Mouse (Mus musculus) intestine, embryonic 16.5 days (tissue): ENCODE data around the gene Vps13d. TPM values are rescaled to one million over a fixed set of nuclear protein-coding genes. Genes with fewer than 3 reads are reported as not detected.
"Not testable (repeated sequence)": the region's sequence is repeated elsewhere in the genome, so short reads cannot be mapped to it uniquely, and the experiment has no call there.

Experiments used
- ATAC-seq: fragments of 200-750 bp; cut with Nextera tagmentation; 2 replicates; pipeline ENCODE4 v1.8.0; 2017; ENCODE audit warnings: moderate TSS enrichment, moderate library complexity
- H3K27ac ChIP-seq: fragments of 300-500 bp; sonication (generic); 2 replicates; pipeline ENCODE4 v1.5.1; 2014; ENCODE audit warnings: mild to moderate bottlenecking, low read length
- H3K27me3 ChIP-seq: fragments of 300-500 bp; sonication (generic); replicated peaks from 2 replicates; pipeline ENCODE4 v1.6.1; 2014; ENCODE audit warnings: low read length, control low read depth, mixed read lengths; ENCODE audit not compliant: control insufficient read depth, insufficient read depth
- H3K36me3 ChIP-seq: fragments of 300-500 bp; sonication (generic); 2 replicates; pipeline ENCODE4 v1.6.1; 2014; ENCODE audit warnings: low read length, control low read depth; ENCODE audit not compliant: control insufficient read depth, insufficient read depth
- H3K4me1 ChIP-seq: fragments of 300-500 bp; sonication (generic); 2 replicates; pipeline ENCODE4 v1.6.1; 2014; ENCODE audit warnings: low read length, control low read depth, mixed read lengths; ENCODE audit not compliant: control insufficient read depth, insufficient read depth
- H3K4me2 ChIP-seq: fragments of 300-500 bp; sonication (generic); 2 replicates; pipeline ENCODE4 v1.6.1; 2014; ENCODE audit warnings: low read depth, low read length, control low read depth
- H3K4me3 ChIP-seq: fragments of 300-500 bp; sonication (generic); 2 replicates; pipeline ENCODE4 v1.5.1; 2014; ENCODE audit warnings: mild to moderate bottlenecking, low read length
- H3K9ac ChIP-seq: fragments of 300-500 bp; sonication (generic); 2 replicates; pipeline ENCODE4 v1.6.1; 2014; ENCODE audit warnings: low read depth, low read length
- H3K9me3 ChIP-seq: fragments of 300-500 bp; sonication (generic); 2 replicates; pipeline ENCODE4 v1.6.1; 2016; ENCODE audit warnings: low read length, control low read depth; ENCODE audit not compliant: control insufficient read depth
- WGBS: fragments of 180-500 bp; shearing (Covaris S2); extraction: QIAGEN DNeasy Blood & Tissue Kit; methylation state at CpG from one replicate; pipeline ENCODE4 v1.1.7; 2014; 5-methylcytosine and 5-hydroxymethylcytosine counted together
- polyA plus RNA-seq: library from polyadenylated mRNA; unstranded; fragments of >200 nt; fragmentation: Nextera tagmentation; extraction: Ambion mirVana; gene quantifications from 2 replicates; pipeline ENCODE4 v1.2.1, GENCODE M21; 2015

The Vps13d gene
- polyA plus RNA-seq, 1 experiment from 2014 or later: 11.4 TPM

DNA sequence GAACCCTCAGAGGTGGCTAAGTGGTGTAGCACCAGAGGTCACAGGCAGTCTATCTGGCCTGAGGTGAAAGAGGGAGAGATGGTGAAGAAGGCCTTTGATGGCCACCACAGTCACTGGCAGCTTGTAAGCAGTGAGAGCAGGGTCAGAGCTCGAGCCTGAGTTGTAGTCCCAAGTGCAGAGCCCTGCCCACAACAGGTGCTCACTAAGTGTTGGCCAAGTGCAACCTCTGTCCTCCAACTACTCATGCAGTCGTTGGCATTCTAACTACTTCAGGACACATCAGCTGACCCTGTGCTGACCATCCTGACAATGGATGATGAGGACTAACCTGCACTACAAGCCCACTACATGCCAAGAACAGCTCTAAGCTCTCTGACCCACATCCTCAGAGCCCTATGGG is 7.2 kb downstream of the Vps13d start:
- H3K36me3 ChIP-seq: peaks cover 16% of the 10 kb centered on the region
- no peaks in the 10 kb centered on the region for H3K9me3 ChIP-seq
- no peak overlapping the region for H3K9ac ChIP-seq
- H3K4me2 ChIP-seq: no peak overlapping the region
- no peak for ATAC-seq
- no peaks in the 10 kb centered on the region for H3K27me3 ChIP-seq
- no peak overlapping the region for H3K4me3 ChIP-seq
- no peak overlapping the region for H3K27ac ChIP-seq
- 76% methylated on average over 2 of the region's 2 CpGs for WGBS
- H3K4me1 ChIP-seq: peaks cover 6% of the 10 kb centered on the region

DNA sequence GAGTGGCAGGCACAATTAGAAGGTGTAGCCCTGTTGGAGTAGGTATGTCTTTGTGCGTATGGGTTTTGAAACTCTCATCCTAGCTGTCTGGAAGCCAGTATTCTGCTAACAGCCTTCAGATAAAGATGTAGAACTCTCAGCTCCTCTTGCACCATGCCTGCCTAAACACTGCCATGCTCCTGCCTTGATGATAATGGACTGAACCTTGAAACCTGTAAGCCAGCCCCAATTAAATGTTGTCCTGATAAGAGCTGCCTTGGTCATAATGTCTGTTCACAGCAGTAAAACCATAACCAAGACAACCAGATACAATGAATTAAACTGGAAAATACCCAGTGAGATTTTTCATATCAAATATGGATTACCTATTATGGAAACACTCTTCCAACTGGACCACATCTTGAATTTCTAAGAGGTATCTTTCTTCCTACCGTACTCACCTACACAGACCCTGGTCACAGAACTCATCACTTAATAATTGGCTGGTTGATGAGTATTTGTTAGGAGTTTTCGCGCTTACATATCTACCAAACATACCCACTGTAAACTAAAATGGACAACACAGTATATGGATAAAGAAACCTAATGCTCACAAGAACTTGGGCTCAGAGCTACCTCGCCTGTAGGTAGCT is 15.8 kb downstream of the Vps13d start:
- WGBS: 89% methylated on average over 5 of the region's 5 CpGs
- Histone ChIP-seq H3K4me1 (no peaks in the 10 kb centered on the region), H3K36me3 (peaks cover 11% of the 10 kb centered on the region), H3K4me2 (no peak overlapping the region), H3K9ac (no peak overlapping the region), H3K27me3 (no peaks in the 10 kb centered on the region), H3K27ac (no peak overlapping the region), H3K4me3 (no peak overlapping the region), H3K9me3 (no peaks in the 10 kb centered on the region)
- peak; percentile 91 for ATAC-seq

DNA sequence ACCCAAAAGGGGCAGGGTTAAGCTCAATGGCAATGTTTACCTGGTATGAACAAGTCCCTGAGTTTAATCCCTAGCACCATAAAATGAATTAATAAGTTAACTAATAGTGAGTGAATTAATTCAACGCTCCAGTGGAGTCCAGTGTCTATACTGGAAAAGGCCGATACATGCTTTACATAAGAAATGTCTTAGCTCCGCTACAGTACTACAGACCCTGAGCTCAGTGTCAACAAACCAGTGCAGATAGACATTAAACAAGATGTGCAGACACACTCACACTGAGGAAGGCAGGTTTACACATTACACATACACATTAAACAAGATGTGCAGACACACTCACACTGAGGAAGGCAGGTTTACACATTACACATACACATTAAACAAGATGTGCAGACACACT is 29.3 kb downstream of the Vps13d start:
- H3K9me3 ChIP-seq, H3K4me1 ChIP-seq, H3K4me2 ChIP-seq, H3K4me3 ChIP-seq, ATAC-seq, H3K27me3 ChIP-seq, H3K9ac ChIP-seq, H3K27ac ChIP-seq: not testable (repeated sequence)
- 69% methylated on average over 3 of the region's 3 CpGs for WGBS
- H3K36me3 ChIP-seq: peaks cover 25% of the 10 kb centered on the region

DNA sequence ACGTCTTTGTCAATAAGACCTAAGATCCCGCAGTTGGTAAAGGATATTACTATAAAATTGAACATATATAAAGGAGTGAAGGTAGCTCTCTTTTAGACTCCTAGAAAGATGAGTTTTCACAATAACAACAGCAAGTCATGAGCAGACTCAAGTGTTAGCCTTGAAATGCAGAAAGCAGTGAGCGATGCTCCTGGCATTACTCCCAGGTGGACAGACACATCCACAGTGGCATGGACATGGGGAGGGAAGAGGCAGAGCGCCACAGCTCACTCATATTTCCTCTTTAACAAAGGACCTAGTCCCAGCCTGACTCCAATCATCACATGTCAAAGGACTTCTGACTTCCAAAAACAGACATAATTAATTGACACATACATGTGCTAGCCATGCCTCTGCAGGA is 30.7 kb downstream of the Vps13d start:
- Histone ChIP-seq H3K9me3 (no peaks in the 10 kb centered on the region), H3K9ac (no peak overlapping the region), H3K4me1 (no peaks in the 10 kb centered on the region), H3K27me3 (no peaks in the 10 kb centered on the region), H3K36me3 (peaks cover 26% of the 10 kb centered on the region), H3K4me3 (no peak overlapping the region), H3K4me2 (no peak overlapping the region), H3K27ac (no peak overlapping the region)
- WGBS: 100% methylated on average over 4 of the region's 4 CpGs
- no peak for ATAC-seq

DNA sequence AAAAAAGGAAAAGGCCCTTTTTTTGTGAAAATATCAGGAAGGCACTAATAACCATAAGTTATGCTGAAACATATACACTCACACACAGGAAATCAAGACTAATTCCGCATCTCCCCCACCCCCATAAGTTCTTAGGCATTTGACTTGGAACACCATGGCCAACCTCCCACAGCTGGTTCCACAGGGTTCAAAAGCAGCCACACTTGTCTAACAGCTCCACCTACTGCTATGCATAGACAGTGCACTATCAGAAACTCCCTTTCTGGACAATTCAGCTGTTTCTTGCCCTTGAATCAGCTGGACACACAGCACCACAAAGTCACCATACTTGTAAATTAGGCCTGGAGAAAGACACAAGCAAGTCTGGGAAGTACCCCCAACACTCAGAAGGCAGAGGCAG is 33.6 kb downstream of the Vps13d start:
- peaks cover 24% of the 10 kb centered on the region; the same call in 1 of the 2 replicates for H3K36me3 ChIP-seq
- H3K4me2 ChIP-seq: no peak overlapping the region
- no peak for ATAC-seq
- no peaks in the 10 kb centered on the region for H3K9me3 ChIP-seq
- no peak overlapping the region for H3K27ac ChIP-seq
- H3K9ac ChIP-seq: no peak overlapping the region
- no peaks in the 10 kb centered on the region for H3K27me3 ChIP-seq
- H3K4me1 ChIP-seq: no peaks in the 10 kb centered on the region
- 50% methylated on average over 1 of the region's 1 CpGs for WGBS
- no peak overlapping the region for H3K4me3 ChIP-seq

DNA sequence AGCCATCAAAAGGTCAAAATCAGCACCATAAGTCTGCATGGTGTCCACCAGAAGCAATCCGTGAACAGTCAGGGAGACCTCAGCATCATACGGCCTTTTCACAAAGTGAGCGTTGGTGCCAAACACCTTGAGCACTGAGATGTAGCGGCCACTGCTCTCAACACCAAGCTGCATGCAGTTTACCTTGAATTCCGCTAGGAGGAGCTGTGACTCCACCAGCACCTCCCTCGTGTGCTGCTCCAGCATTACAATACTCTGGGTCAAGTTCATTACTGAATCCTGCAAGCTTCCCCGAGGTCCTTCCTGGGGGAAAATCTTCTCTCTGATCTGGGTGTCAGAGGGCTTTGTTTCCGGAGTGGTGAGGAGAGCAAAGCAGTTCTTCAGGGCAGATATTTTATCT is 38.8 kb downstream of the Vps13d start:
- no peaks in the 10 kb centered on the region for H3K27me3 ChIP-seq
- ATAC-seq: peak; percentile 79
- no peaks in the 10 kb centered on the region for H3K4me1 ChIP-seq
- no peak overlapping the region for H3K4me3 ChIP-seq
- peaks cover 30% of the 10 kb centered on the region for H3K36me3 ChIP-seq
- H3K9ac ChIP-seq: no peak overlapping the region
- WGBS: 47% methylated on average over 8 of the region's 8 CpGs
- H3K9me3 ChIP-seq: no peaks in the 10 kb centered on the region
- H3K27ac ChIP-seq: no peak overlapping the region
- no peak overlapping the region for H3K4me2 ChIP-seq

DNA sequence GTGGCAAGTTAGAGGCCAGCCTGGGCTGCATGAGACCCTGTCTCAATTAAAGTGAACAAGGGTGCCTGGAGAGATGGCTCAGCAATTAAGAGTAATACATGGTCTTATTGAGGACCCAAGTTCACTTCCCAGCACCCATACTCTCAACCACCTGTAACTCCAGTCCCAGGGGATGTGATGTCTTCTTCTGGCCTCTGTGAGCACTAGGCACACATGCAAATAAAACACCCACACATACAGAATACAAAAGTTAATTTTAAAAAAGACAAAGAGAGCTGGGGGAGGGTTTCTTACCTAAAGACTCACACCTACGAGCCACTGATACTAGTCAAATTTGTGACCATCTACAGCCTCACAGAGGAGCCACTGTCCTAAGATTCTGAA is 43.7 kb downstream of the Vps13d start:
- Histone ChIP-seq H3K27ac (no peak overlapping the region), H3K9me3 (no peaks in the 10 kb centered on the region)

DNA sequence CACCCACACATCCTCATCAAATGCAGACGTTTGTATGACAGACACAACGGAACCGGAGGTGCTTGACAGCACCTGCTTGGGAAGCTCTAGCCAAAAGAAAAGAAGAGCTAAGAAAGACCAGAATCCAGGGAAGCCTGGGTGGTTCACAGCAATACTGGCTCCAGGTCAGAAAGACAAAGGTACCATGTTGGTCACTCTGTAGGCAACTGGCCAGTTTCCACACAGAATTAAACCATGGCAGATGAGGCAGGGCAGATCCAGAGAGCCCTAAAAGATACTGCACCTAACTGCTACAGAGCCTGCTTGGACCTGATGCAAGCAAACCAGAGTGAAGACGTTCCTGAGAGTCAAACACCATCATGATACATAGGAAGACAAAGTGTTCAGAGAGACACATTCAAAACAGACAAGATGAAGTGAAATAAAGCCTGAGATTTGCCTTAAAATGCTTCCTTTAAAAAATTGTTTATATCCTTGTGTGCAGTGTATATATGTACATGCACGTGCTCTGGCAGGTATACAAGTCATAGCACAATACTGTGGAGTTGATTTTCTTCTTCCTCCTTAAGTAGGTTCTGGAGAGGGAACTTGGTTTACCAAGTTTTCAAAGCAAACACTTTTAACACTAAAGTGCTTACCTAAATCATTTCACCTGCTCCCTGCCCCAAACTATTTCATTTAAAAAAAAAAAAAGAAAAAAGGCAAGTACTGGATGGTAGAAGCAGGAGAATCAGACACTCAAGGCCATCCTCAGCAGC is 44.3 kb downstream of the Vps13d start:
- no peaks in the 10 kb centered on the region for H3K27me3 ChIP-seq
- 71% methylated on average over 5 of the region's 5 CpGs for WGBS
- no peak overlapping the region for H3K9ac ChIP-seq
- H3K4me3 ChIP-seq: no peak overlapping the region
- peaks cover 16% of the 10 kb centered on the region for H3K36me3 ChIP-seq
- no peak overlapping the region for H3K27ac ChIP-seq
- 0 out of 2 replicates have a peak, but pooled peaks cover 3% of the 10 kb centered on the region for H3K4me1 ChIP-seq
- no peak for ATAC-seq
- no peak overlapping the region for H3K4me2 ChIP-seq
- H3K9me3 ChIP-seq: no peaks in the 10 kb centered on the region

More for the DNA sequence above, 43.7 kb downstream of the Vps13d start:
- H3K4me1 ChIP-seq: 0 out of 2 replicates have a peak, but pooled peaks cover 3% of the 10 kb centered on the region
- no peak overlapping the region for H3K4me3 ChIP-seq
- no peaks in the 10 kb centered on the region for H3K27me3 ChIP-seq
- H3K4me2 ChIP-seq: no peak overlapping the region
- no peak overlapping the region for H3K9ac ChIP-seq
- 89% methylated on average over 1 of the region's 1 CpGs for WGBS
- no peak for ATAC-seq
- peaks cover 21% of the 10 kb centered on the region for H3K36me3 ChIP-seq

DNA sequence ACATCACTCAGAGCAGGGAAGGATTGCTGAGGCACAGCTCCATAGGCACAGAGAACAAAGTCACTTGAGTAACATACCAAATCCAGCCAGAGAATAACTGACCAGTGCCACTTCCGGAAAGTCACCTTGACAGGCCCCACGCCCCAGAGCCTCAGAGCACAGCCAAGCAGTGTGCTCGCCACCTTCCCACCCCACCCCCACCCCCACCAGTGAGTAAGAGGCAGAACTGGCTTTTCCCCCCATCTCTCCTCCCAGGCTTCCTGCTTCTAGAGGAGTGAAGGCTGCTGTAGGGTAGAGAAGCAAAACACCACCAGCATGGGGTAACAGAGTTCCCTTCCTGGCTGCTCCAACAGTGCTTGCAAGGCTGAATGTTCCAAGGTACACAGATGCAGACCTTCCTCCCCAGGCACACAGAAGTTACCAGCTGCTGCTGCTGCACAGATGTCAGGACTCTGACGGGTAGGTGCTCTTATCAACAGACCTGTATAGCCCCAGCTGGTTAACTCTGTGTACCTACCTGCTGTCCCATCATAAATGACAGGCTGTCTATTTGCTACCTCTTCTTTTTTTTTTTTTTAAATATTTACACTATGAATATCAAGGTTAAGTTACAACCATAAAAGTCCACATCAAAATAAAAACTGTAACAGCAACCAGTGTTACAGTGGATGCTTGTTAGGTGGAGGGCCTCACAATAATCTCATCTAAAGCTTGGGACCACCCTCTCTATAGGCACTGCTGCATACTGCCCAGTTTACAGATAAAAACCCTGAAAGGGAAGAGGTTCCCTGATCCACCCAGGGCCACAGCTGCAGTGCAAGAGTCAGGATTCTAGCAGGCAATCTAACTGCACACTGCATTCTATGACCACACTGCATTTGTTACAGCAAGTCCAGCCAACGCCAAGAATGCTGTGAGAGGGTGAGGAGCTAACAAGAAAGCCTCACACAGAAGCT is 47.5 kb downstream of the Vps13d start:
- Histone ChIP-seq H3K27ac (0 out of 2 replicates have a peak overlapping the region, but pooled peaks have one; percentile 4), H3K4me3 (no peak overlapping the region), H3K9ac (no peak overlapping the region), H3K36me3 (peaks cover 11% of the 10 kb centered on the region), H3K4me1 (0 out of 2 replicates have a peak, but pooled peaks cover 3% of the 10 kb centered on the region), H3K27me3 (no peaks in the 10 kb centered on the region), H3K4me2 (no peak overlapping the region), H3K9me3 (no peaks in the 10 kb centered on the region)
- 49% methylated on average over 5 of the region's 5 CpGs for WGBS
- ATAC-seq: peak; percentile 92
